Mouse (Mus musculus) lung, postnatal 10 days (tissue): ENCODE results near the gene Hormad2.

ENCODE experiments used
- DNase-seq: peaks from one replicate; pipeline ENCODE4 v3.0.0; 2021

Gene Hormad2

GRCm38 (mm10) chr11:4440978-4441377, at the start of gene Hormad2:
Gene Hormad2, minus strand, starts transcription at chr11:4441105.
- peak; percentile 30 for DNase-seq

GRCm38 (mm10) chr11:4489207-4489606, 48.3 kb upstream of the Hormad2 start:
- no peak for DNase-seq

- no peak for DNase-seq
These were observed 47.9 kb upstream of the Hormad2 start for GRCm38 (mm10) chr11:4488798-4489197.

GRCm38 (mm10) chr11:4488367-4488766, 47.5 kb upstream of the Hormad2 start:
- no peak for DNase-seq

- DNase-seq: peak; percentile 76
These were observed 46.6 kb upstream of the Hormad2 start for GRCm38 (mm10) chr11:4487401-4487965.

- no peak for DNase-seq
These were observed 43.6 kb upstream of the Hormad2 start for GRCm38 (mm10) chr11:4484541-4484940.

GRCm38 (mm10) chr11:4482641-4483040, 41.7 kb upstream of the Hormad2 start:
- DNase-seq: no peak

GRCm38 (mm10) chr11:4476184-4476697, 35.3 kb upstream of the Hormad2 start:
- no peak for DNase-seq

GRCm38 (mm10) chr11:4472464-4473179, 31.7 kb upstream of the Hormad2 start:
- no peak for DNase-seq

- DNase-seq: no peak
These were observed 30.8 kb upstream of the Hormad2 start for GRCm38 (mm10) chr11:4471734-4472133.

GRCm38 (mm10) chr11:4471251-4471650, 30.3 kb upstream of the Hormad2 start:
- DNase-seq: no peak

GRCm38 (mm10) chr11:4469091-4469490, 28.2 kb upstream of the Hormad2 start:
- DNase-seq: no peak

- no peak for DNase-seq
These were observed 26.5 kb upstream of the Hormad2 start for GRCm38 (mm10) chr11:4467436-4467835.

- peak; percentile 38 for DNase-seq
These were observed 25.3 kb upstream of the Hormad2 start for GRCm38 (mm10) chr11:4466191-4466590.

GRCm38 (mm10) chr11:4464616-4465015, 23.7 kb upstream of the Hormad2 start:
- no peak for DNase-seq

- no peak for DNase-seq
These were observed 23.3 kb upstream of the Hormad2 start for GRCm38 (mm10) chr11:4464186-4464585.

GRCm38 (mm10) chr11:4462868-4463267, 22.0 kb upstream of the Hormad2 start:
- DNase-seq: no peak

GRCm38 (mm10) chr11:4461154-4461553, 20.2 kb upstream of the Hormad2 start:
- DNase-seq: no peak

- DNase-seq: no peak
These were observed 19.7 kb upstream of the Hormad2 start for GRCm38 (mm10) chr11:4460615-4461014.

GRCm38 (mm10) chr11:4454895-4455535, 14.1 kb upstream of the Hormad2 start:
- no peak for DNase-seq

GRCm38 (mm10) chr11:4452467-4453184, 11.7 kb upstream of the Hormad2 start:
- DNase-seq: no peak

GRCm38 (mm10) chr11:4451116-4451515, 10.2 kb upstream of the Hormad2 start:
- peak; percentile 74 for DNase-seq

GRCm38 (mm10) chr11:4446195-4446868, 5.4 kb upstream of the Hormad2 start:
- no peak for DNase-seq
